Mouse (Mus musculus) hindbrain, postnatal 0 days (tissue): ENCODE data around the gene Atf3. TPM values are rescaled to one million over a fixed set of nuclear protein-coding genes. Genes with fewer than 3 reads are reported as not detected.
"Not testable (repeated sequence)": the region's sequence is repeated elsewhere in the genome, so short reads cannot be mapped to it uniquely, and the experiment has no call there.

Experiments used
- ATAC-seq: fragments of 200-750 bp; cut with Nextera tagmentation; 2 replicates; pipeline ENCODE4 v1.8.0; 2017; ENCODE audit warnings: mild to moderate bottlenecking, moderate TSS enrichment, moderate library complexity
- DNase-seq: peaks from one replicate; pipeline ENCODE4 v3.0.0-alpha.2; 2015; ENCODE audit warnings: low spot score
- H3K27ac ChIP-seq: fragments of 300-500 bp; sonication (generic); 2 replicates; pipeline ENCODE4 v1.5.1; 2014; ENCODE audit warnings: mild to moderate bottlenecking
- H3K27me3 ChIP-seq: fragments of 300-500 bp; sonication (generic); 2 replicates; pipeline ENCODE4 v1.6.1; 2014; ENCODE audit warnings: low read length, mixed read lengths; ENCODE audit not compliant: insufficient read depth
- H3K36me3 ChIP-seq: fragments of 300-500 bp; sonication (generic); 2 replicates; pipeline ENCODE4 v1.6.1; 2014; ENCODE audit warnings: low read length, mixed read lengths; ENCODE audit not compliant: insufficient read depth
- H3K4me1 ChIP-seq: fragments of 300-500 bp; sonication (generic); 2 replicates; pipeline ENCODE4 v1.6.1; 2014; ENCODE audit warnings: antibody characterized with exemption, low read length, mixed read lengths; ENCODE audit not compliant: insufficient read depth
- H3K4me2 ChIP-seq: fragments of 300-500 bp; sonication (generic); 2 replicates; pipeline ENCODE4 v1.6.1; 2014; ENCODE audit warnings: low read depth, mild to moderate bottlenecking, low read length, moderate library complexity, mixed read lengths
- H3K4me3 ChIP-seq: fragments of 300-500 bp; sonication (generic); 2 replicates; pipeline ENCODE4 v1.5.1; 2014; ENCODE audit warnings: low read length
- H3K9ac ChIP-seq: fragments of 300-500 bp; sonication (generic); replicated peaks from 2 replicates; pipeline ENCODE4 v1.6.1; 2014; ENCODE audit warnings: mild to moderate bottlenecking, low read length, moderate library complexity, mixed read lengths
- H3K9me3 ChIP-seq: fragments of 300-500 bp; sonication (generic); 2 replicates; pipeline ENCODE4 v1.6.1; 2016; ENCODE audit warnings: low read length, mixed read lengths
- CTCF ChIP-seq: IDR thresholded peaks from 2 replicates; pipeline ENCODE4 v1.5.1; 2016; ENCODE audit warnings: antibody characterized with exemption, control low read depth, low read depth
- whole genome bisulfite sequencing: fragments of 180-500 bp; shearing (Covaris S2); extraction: QIAGEN DNeasy Blood & Tissue Kit; methylation state at CpG from one replicate; pipeline ENCODE4 v1.1.7; 2014; 5-methylcytosine and 5-hydroxymethylcytosine counted together
- polyA plus RNA-seq: library from polyadenylated mRNA; unstranded; fragments of >200 nt; fragmentation: Nextera tagmentation; extraction: Ambion mirVana; gene quantifications from 2 replicates; pipeline ENCODE4 v1.2.1, GENCODE M21; 2015
- total RNA-seq: library from RNA; depleted of rRNA; stranded (reverse); fragments of >200 nt; gene quantifications from 2 replicates; pipeline ENCODE4 v1.2.3, GENCODE M21; 2014

The Atf3 gene
- total and polyA plus RNA-seq, 2 experiments from 2014 or later, result 1.6 to 1.8 TPM

GRCm38 (mm10) chr1:191164717-191165116 lies 53.1 kb downstream of the Atf3 start, which contains the start of gene Fam71a:
Gene Fam71a, minus strand, starts transcription at chr1:191164817.
- DNase-seq, result no peak
- TF ChIP-seq CTCF, result no peak
- H3K4me3 ChIP-seq, result no peak within 1 kb of the TSS
- no peak within 1 kb of the TSS for H3K27ac ChIP-seq
- WGBS, result 90% methylated on average over 3 of the region's 3 CpGs
- no peak for ATAC-seq
- no peaks in the 10 kb centered on the region for H3K9me3 ChIP-seq
- no peak within 1 kb of the TSS for H3K4me2 ChIP-seq
- no peak within 1 kb of the TSS for H3K9ac ChIP-seq
- H3K4me1 ChIP-seq, result no peaks in the 10 kb centered on the region
- no peaks in the 10 kb centered on the region for H3K27me3 ChIP-seq
- H3K36me3 ChIP-seq, result no peaks in the 10 kb centered on the region

DNA sequence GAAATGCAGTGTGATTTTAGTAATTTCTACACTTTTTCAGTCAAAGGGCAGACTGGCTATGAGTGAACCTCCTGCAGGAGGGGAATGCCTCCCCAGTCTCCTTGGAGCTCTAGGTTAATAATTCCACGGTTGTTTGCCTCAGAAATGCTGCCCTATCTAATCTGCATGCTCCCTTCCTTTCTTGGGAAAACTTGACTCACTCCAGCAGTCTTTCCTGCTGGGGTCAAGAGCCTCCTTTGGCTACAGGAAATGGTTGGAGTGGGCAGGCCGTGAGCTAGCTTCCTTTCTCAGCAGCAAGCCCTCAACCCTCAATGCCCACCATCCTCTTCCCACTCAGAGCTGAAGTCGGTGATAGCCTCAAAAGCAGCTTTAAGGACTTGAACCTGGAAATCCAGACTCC lies 63.5 kb downstream of the Atf3 start:
- Histone ChIP-seq H3K4me2 (no peak overlapping the region), H3K36me3 (no peaks in the 10 kb centered on the region), H3K4me3 (no peak overlapping the region), H3K27me3 (no peaks in the 10 kb centered on the region), H3K4me1 (no peaks in the 10 kb centered on the region), H3K9me3 (no peaks in the 10 kb centered on the region), H3K27ac (no peak overlapping the region), H3K9ac (no peak overlapping the region)
- no peak for TF ChIP-seq CTCF
- no peak for ATAC-seq
- WGBS, result 60% methylated on average over 3 of the region's 3 CpGs
- DNase-seq, result no peak

GRCm38 (mm10) chr1:191153052-191153451 lies 64.8 kb downstream of the Atf3 start:
- Histone ChIP-seq H3K4me3 (no peak overlapping the region), H3K36me3 (no peaks in the 10 kb centered on the region), H3K27me3 (no peaks in the 10 kb centered on the region), H3K4me2 (no peak overlapping the region), H3K4me1 (no peaks in the 10 kb centered on the region), H3K27ac (no peak overlapping the region), H3K9ac (no peak overlapping the region), H3K9me3 (no peaks in the 10 kb centered on the region)
- peak; percentile 79 for TF ChIP-seq CTCF
- DNase-seq (peak; percentile 38), ATAC-seq (no peak)
- WGBS, result 11% methylated on average over 4 of the region's 4 CpGs

DNA sequence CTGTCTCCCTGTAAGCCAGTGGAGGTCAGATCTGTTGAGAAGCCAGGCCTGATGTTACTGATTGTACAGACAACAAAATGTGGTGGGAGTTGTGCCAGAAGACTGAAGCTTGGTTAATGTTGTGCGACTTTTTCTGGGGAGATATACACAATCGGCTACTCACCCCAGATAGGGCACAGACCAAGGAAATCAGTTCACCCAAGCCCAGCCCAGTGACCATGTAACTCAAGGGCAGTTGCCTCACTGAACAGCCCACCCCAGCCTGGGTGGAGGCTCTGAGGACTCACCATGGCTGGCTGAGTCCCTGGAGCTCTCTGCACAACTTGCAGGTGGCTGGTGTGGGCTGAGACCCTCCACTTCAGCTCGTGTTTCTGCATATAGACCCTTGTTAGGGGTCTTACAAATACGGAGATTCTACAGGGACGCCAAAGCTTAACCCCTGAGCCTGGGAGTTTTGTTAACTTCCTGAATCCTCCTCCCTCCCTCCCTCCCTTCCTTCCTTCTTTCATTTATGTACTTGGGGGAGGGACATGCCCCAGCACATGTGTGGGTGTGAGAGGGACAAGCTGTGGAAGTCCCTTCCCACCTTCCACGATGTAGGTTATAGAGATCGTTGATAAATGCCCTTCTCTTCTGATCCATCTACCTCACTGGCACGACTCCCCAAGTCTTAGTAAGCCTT lies 66.8 kb downstream of the Atf3 start:
- 78% methylated on average over 8 of the region's 8 CpGs for WGBS
- ATAC-seq, result no peak

GRCm38 (mm10) chr1:191149489-191149888 lies 68.3 kb downstream of the Atf3 start:
- WGBS, result 89% methylated on average over 5 of the region's 5 CpGs
- not testable (repeated sequence) for H3K4me1 ChIP-seq

More for the DNA sequence above, 66.8 kb downstream of the Atf3 start:
- no peaks in the 10 kb centered on the region for H3K27me3 ChIP-seq
- no peak overlapping the region for H3K4me3 ChIP-seq
- no peaks in the 10 kb centered on the region for H3K36me3 ChIP-seq
- no peak for DNase-seq
- no peaks in the 10 kb centered on the region for H3K4me1 ChIP-seq
- no peak for TF ChIP-seq CTCF
- H3K27ac ChIP-seq, result no peak overlapping the region
- H3K9ac ChIP-seq, result no peak overlapping the region
- no peak overlapping the region for H3K4me2 ChIP-seq
- H3K9me3 ChIP-seq, result no peaks in the 10 kb centered on the region

DNA sequence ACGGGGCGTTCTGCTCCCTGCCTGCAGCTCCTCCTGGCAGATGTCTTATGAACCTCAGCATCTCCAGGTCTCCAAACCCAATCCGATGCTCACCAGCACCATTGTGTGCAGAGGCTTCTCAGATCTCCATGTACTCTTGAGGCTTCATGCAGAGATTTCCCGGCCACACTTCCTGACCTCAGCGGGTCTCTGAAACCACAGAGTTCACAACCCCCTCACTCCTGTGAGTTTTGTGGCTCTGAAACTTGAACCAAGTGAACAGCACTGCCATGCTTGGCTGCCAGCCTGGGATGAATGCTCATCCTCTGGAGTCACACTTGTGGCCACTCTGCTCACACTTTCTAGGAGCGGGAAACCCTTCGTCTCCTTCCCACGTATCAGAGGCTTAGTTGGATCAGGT lies 76.9 kb downstream of the Atf3 start:
- no peak for TF ChIP-seq CTCF
- WGBS, result 79% methylated on average over 8 of the region's 8 CpGs
- no peaks in the 10 kb centered on the region for H3K27me3 ChIP-seq
- H3K4me1 ChIP-seq, result no peaks in the 10 kb centered on the region
- H3K9me3 ChIP-seq, result no peaks in the 10 kb centered on the region
- H3K9ac ChIP-seq, result no peak overlapping the region
- DNase-seq, result no peak
- no peaks in the 10 kb centered on the region for H3K36me3 ChIP-seq
- no peak overlapping the region for H3K4me3 ChIP-seq
- no peak overlapping the region for H3K27ac ChIP-seq
- ATAC-seq, result no peak
- no peak overlapping the region for H3K4me2 ChIP-seq

More at GRCm38 (mm10) chr1:191149489-191149888, 68.3 kb downstream of the Atf3 start:
- not testable (repeated sequence) for H3K27ac ChIP-seq, H3K4me3 ChIP-seq, H3K9me3 ChIP-seq, H3K9ac ChIP-seq, H3K36me3 ChIP-seq, H3K27me3 ChIP-seq, ATAC-seq, DNase-seq, H3K4me2 ChIP-seq

DNA sequence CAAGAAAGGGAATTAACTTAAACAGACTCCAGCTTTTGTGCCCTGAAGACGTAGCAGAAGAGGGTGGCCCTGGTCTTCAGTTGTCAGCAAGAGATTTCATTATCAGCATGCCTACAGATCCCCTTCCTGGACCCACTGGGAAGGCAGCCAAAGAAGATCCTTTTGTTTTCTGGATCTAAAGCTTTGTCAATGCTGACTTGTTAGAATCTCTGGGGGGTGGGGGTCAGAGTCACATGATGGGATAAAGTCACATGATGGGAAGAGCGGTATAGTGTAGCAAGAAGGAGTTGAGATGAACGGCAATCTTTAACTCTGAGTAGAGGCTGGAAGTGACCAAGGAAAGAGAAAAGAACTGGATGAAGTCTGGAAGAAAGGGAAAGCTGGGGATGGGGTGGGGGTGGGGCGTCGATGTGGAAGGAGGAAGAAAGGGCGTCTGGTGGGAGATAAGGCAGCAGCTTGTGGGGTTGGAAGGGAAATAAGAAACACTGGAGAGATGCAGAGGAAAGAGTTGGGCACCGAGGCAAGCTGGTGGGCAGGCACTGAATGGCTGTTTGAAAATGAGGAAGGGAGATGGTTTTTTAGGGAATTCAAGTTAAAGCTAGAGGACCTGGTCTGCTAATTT lies 78.9 kb downstream of the Atf3 start:
- Histone ChIP-seq H3K9me3 (no peaks in the 10 kb centered on the region), H3K4me2 (no peak overlapping the region), H3K27ac (no peak overlapping the region), H3K36me3 (no peaks in the 10 kb centered on the region), H3K4me3 (no peak overlapping the region), H3K9ac (no peak overlapping the region), H3K27me3 (no peaks in the 10 kb centered on the region), H3K4me1 (no peaks in the 10 kb centered on the region)
- 64% methylated on average over 7 of the region's 7 CpGs for WGBS
- ATAC-seq (no peak), DNase-seq (no peak)
- no peak for TF ChIP-seq CTCF
